ENCODE assay signal across 8 mouse cellular contexts in the genomic region with DNA sequence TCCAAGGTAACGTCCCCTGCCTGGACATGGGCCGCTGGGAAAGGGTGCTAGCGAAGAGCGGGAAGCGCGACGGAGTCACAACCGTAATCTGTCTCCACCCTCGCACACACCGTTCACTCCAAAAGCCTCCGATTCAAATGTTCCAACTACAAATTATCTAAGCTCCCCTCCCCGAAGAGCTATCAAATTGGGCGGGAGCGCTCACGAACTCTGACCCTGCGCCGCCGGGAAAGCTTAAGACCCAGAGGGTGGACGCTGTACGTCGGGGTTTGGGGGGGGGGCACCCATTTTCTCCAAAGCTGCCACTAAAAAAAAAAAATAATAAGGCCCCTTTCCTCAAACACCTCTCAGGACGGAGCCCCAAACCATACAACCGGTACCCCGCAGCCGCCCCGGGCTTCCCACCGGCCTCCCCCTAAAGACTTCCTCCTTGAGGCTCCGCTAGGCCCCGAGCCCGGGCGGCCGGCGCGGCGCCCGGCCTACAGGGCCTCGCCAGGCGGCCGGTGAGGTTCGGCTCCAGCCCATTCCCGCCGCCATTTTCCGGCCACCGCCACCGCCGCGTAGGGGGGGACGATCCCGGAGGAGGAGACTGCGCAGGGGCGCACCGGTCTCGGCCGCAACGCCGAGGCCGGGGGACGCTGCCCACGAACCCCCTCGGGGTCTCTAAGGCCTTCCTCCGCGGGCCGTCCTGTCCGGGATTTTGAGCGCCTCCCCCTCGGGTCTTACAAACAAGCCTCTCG. TPM values are rescaled to one million over a fixed set of nuclear protein-coding genes. Genes with fewer than 3 reads are reported as not detected.
DNase-seq lines count a peak whose midpoint lies in the region; ATAC-seq and TF ChIP-seq lines count a peak whose summit lies in the region.

No protein-coding gene starts in this region.

- under 1% methylated on average over 67 of the region's 67 CpGs for WGBS in lung, adult 2 months
- WGBS in forebrain, embryonic 15.5 days = under 1% methylated on average over 67 of the region's 67 CpGs
- WGBS in midbrain, embryonic 10.5 days = under 1% methylated on average over 67 of the region's 67 CpGs

- peak overlapping the region; percentile 73 for H3K4me2 ChIP-seq in forebrain, embryonic 15.5 days (replicated peaks)

- DNase-seq in lung, adult 2 months = no peak
- DNase-seq in lung, postnatal 14 days = no peak
- peak; percentile 30 for DNase-seq in brain, adult 2 months (ENCODE audit: low read depth, low spot score)
- DNase-seq in kidney, postnatal 14 days = peak; percentile 49
- DNase-seq in midbrain, embryonic 10.5 days (ENCODE audit: low spot score) = no peak
- peak; percentile 49 for DNase-seq in yolk sac, embryonic 10.5 days (ENCODE audit: low spot score)
- DNase-seq in layer of hippocampus, adult 18-20 months (ENCODE audit: low spot score in 2 of 2) = no peak

- H3K9me3 ChIP-seq in forebrain, embryonic 15.5 days = no peaks in the 10 kb centered on the region
- no peaks in the 10 kb centered on the region; the same call in 1 of the 2 replicates for H3K9me3 ChIP-seq in midbrain, embryonic 10.5 days (replicated peaks)

- H3K27me3 ChIP-seq in forebrain, embryonic 15.5 days = no peaks in the 10 kb centered on the region
- H3K27me3 ChIP-seq in midbrain, embryonic 10.5 days (ENCODE audit: low read depth, poor library complexity, severe bottlenecking) = no peaks in the 10 kb centered on the region

- peak overlapping the region; percentile 91 for H3K27ac ChIP-seq in forebrain, embryonic 15.5 days (replicated peaks)
- H3K27ac ChIP-seq in midbrain, embryonic 10.5 days (replicated peaks) = peak overlapping the region; percentile 99

- TF ChIP-seq CTCF in lung, adult 2 months (IDR thresholded peaks at IDR 0.05; ENCODE audit: insufficient read depth, low read length) = no peak

- peak overlapping the region; percentile 98 for H3K9ac ChIP-seq in forebrain, embryonic 15.5 days (replicated peaks)

- no peaks in the 10 kb centered on the region for H3K36me3 ChIP-seq in forebrain, embryonic 15.5 days
- peaks cover 38% of the 10 kb centered on the region for H3K36me3 ChIP-seq in midbrain, embryonic 10.5 days

- H3K4me1 ChIP-seq in lung, adult 2 months (ENCODE audit: control insufficient read depth, insufficient read depth, low read length) = peaks cover 13% of the 10 kb centered on the region
- peaks cover 23% of the 10 kb centered on the region for H3K4me1 ChIP-seq in forebrain, embryonic 15.5 days
- peaks cover 20% of the 10 kb centered on the region for H3K4me1 ChIP-seq in midbrain, embryonic 10.5 days

- peak; percentile 38 for ATAC-seq in forebrain, embryonic 15.5 days (replicated peaks)

- H3K4me3 ChIP-seq in lung, adult 2 months (replicated peaks; ENCODE audit: extremely low read depth, low read depth, low read length) = peak overlapping the region; percentile 91
- peak overlapping the region; percentile 99 for H3K4me3 ChIP-seq in forebrain, embryonic 15.5 days
- peak overlapping the region; percentile 97 for H3K4me3 ChIP-seq in midbrain, embryonic 10.5 days

- TF ChIP-seq POLR2A in lung, adult 2 months (IDR thresholded peaks at IDR 0.05; ENCODE audit: borderline replicate concordance, extremely low read depth, low read depth, low read length) = no peak

RNA-seq across cellular contexts. Expression of a gene that starts 0.6 kb away (rescaled TPM):
- 19.4 and 31.0 TPM in 2 replicates for polyA plus RNA-seq in lung, adult 2 months (2012; rRNA removed)
- 202 and 208 TPM in 2 replicates for polyA plus RNA-seq in forebrain, embryonic 15.5 days (2015; fragmentation: Nextera tagmentation; extraction: Ambion mirVana)
- polyA plus RNA-seq in midbrain, embryonic 10.5 days (2016; fragmentation: Nextera tagmentation; extraction: Ambion mirVana) = 222 and 230 TPM in 2 replicates
- total RNA-seq in layer of hippocampus, adult 18-20 months (2021) = 100 to 1,000 TPM; 117 to 138 TPM

RNA-seq across cellular contexts. Expression of a gene that starts 45.5 kb away (rescaled TPM):
- 3.0 and 5.4 TPM in 2 replicates for polyA plus RNA-seq in lung, adult 2 months (2012; rRNA removed)
- polyA plus RNA-seq in forebrain, embryonic 15.5 days (2015; fragmentation: Nextera tagmentation; extraction: Ambion mirVana) = 0.50 and 0.63 TPM in 2 replicates
- polyA plus RNA-seq in midbrain, embryonic 10.5 days (2016; fragmentation: Nextera tagmentation; extraction: Ambion mirVana) = 0.36 and 0.57 TPM in 2 replicates
- total RNA-seq in layer of hippocampus, adult 18-20 months (2021) = under 1 TPM; 0.23 to 0.37 TPM

Comparison
In these comparisons a context has a peak if more than half of its experiments do, and no peak if none do; other contexts are left out.
1. DNase-seq: peak in brain, adult 2 months (single experiment), kidney, postnatal 14 days (single experiment) and yolk sac, embryonic 10.5 days (single experiment); none in lung, adult 2 months (single experiment), lung, postnatal 14 days (single experiment), midbrain, embryonic 10.5 days (single experiment) and layer of hippocampus, adult 18-20 months (0 of 2).
2. Peak in every context shown above with its lines, with median percentiles within 50 percentile points of each other: H3K4me3 ChIP-seq.